Mouse (Mus musculus) erythroid progenitor cell, adult 5-6 weeks (primary cell): ENCODE measurements around the gene Ldah. TPM values are rescaled to one million over a fixed set of nuclear protein-coding genes. Genes with fewer than 3 reads are reported as not detected.

Experiments
- total RNA-seq, 2 experiments: library from RNA; stranded (forward) in 1 of 2; stranded (reverse) in 1 of 2; fragments of 150-400 nt in 1 of 2; fragments of 186-747, 209-891 nt in 1 of 2; gene quantifications; 2 replicates each; pipeline versions ENCODE4 v1.2.3 to v1.2.4; 2015 to 2017; ENCODE audit warnings: low replicate concordance in 2 of 2

The Ldah gene
- total RNA-seq, 2 experiments from 2014 or later = 4.6 to 27.7 TPM

Other genes starting within 250 kb of the Ldah start
- not detected in 2 replicates for gene Apob, start 230.5 kb upstream of the Ldah start, total RNA-seq (2015; ENCODE audit: low replicate concordance)
- not detected in 2 replicates for gene Apob, start 230.5 kb upstream of the Ldah start, total RNA-seq (2017; ENCODE audit: low replicate concordance)
- gene Gdf7, start 93.8 kb downstream of the Ldah start, total RNA-seq (2015; ENCODE audit: low replicate concordance) = not detected in 2 replicates
- gene Gdf7, start 93.8 kb downstream of the Ldah start, total RNA-seq (2017; ENCODE audit: low replicate concordance) = not detected in 2 replicates
- gene Hs1bp3, start 105.3 kb downstream of the Ldah start, total RNA-seq (2015; ENCODE audit: low replicate concordance) = 2.1 and 2.9 TPM in 2 replicates
- 0.39 and 0.61 TPM in 2 replicates for gene Hs1bp3, start 105.3 kb downstream of the Ldah start, total RNA-seq (2017; ENCODE audit: low replicate concordance)